In genomic region chr2:120731877-120732530, GRCm38 (mm10) we compare ENCODE assay signal across 8 mouse cellular contexts.
A peak's percentile ranks its signal among the peaks of the same experiment; 100 is the strongest.
DNase-seq lines count a peak whose midpoint lies in the region; ATAC-seq and TF ChIP-seq lines count a peak whose summit lies in the region.

No protein-coding gene starts in this region.

- 31% methylated on average over 7 of the region's 7 CpGs for WGBS in heart, embryonic 11.5 days (ENCODE audit: insufficient replicate concordance)
- WGBS in forebrain, embryonic 11.5 days: 34% methylated on average over 7 of the region's 7 CpGs
- 18% methylated on average over 7 of the region's 7 CpGs for WGBS in liver, embryonic 12.5 days (ENCODE audit: insufficient replicate concordance)

- peaks cover 6% of the 10 kb centered on the region for H3K36me3 ChIP-seq in heart, embryonic 11.5 days (ENCODE audit: control insufficient read depth, insufficient read depth, low read length)
- peaks cover 26% of the 10 kb centered on the region for H3K36me3 ChIP-seq in C2C12 (ENCODE audit: control insufficient read depth, insufficient read depth)
- no peaks in the 10 kb centered on the region; the same call in 1 of the 2 replicates for H3K36me3 ChIP-seq in forebrain, embryonic 11.5 days (ENCODE audit: control insufficient read depth, insufficient read depth, low read length)
- peaks cover 27% of the 10 kb centered on the region for H3K36me3 ChIP-seq in liver, embryonic 12.5 days

- no peaks in the 10 kb centered on the region for H3K27me3 ChIP-seq in heart, embryonic 11.5 days (ENCODE audit: control insufficient read depth, insufficient read depth, low read length)
- H3K27me3 ChIP-seq in C2C12 (ENCODE audit: control insufficient read depth, insufficient read depth, insufficient read length): no peaks in the 10 kb centered on the region
- no peaks in the 10 kb centered on the region for H3K27me3 ChIP-seq in forebrain, embryonic 11.5 days (ENCODE audit: control insufficient read depth, insufficient read depth, low read length)
- H3K27me3 ChIP-seq in liver, embryonic 12.5 days (replicated peaks): no peaks in the 10 kb centered on the region

- no peak for DNase-seq in heart, postnatal 4 days
- DNase-seq in forebrain, embryonic 11.5 days (ENCODE audit: low spot score): no peak
- DNase-seq in adrenal gland, postnatal 14 days: no peak
- no peak for DNase-seq in layer of hippocampus, adult 18-20 months (ENCODE audit: low spot score in 2 of 2)
- no peak for DNase-seq in testis, postnatal 10 days (ENCODE audit: low spot score)

- peak overlapping the region; percentile 100 for H3K4me2 ChIP-seq in heart, embryonic 11.5 days
- H3K4me2 ChIP-seq in forebrain, embryonic 11.5 days (ENCODE audit: low read depth, low read length, severe bottlenecking): peak overlapping the region; percentile 98; the same call in 1 of the 2 replicates
- peak overlapping the region; percentile 94 for H3K4me2 ChIP-seq in liver, embryonic 12.5 days

- no peak for TF ChIP-seq CTCF in C2C12 (IDR thresholded peaks at IDR 0.05; ENCODE audit: control insufficient read depth, insufficient read depth, insufficient read length)

- H3K4me3 ChIP-seq in heart, embryonic 11.5 days (ENCODE audit: low read depth, low read length): peak overlapping the region; percentile 82
- peak overlapping the region; percentile 78 for H3K4me3 ChIP-seq in C2C12 (ENCODE audit: insufficient read depth, poor library complexity, severe bottlenecking)
- peak overlapping the region; percentile 95 for H3K4me3 ChIP-seq in forebrain, embryonic 11.5 days (ENCODE audit: low read depth, low read length)
- H3K4me3 ChIP-seq in liver, embryonic 12.5 days: peak overlapping the region; percentile 87

- peak overlapping the region; percentile 61; the same call in 1 of the 2 replicates for H3K9ac ChIP-seq in heart, embryonic 11.5 days (ENCODE audit: low read depth, low read length)
- peak overlapping the region; percentile 91 for H3K9ac ChIP-seq in forebrain, embryonic 11.5 days (ENCODE audit: low read length)
- H3K9ac ChIP-seq in liver, embryonic 12.5 days: peak overlapping the region; percentile 100

- H3K79me2 ChIP-seq in C2C12 (ENCODE audit: control insufficient read depth, insufficient read depth): peaks cover 37% of the 10 kb centered on the region

- peak overlapping the region; percentile 50 for H3ac ChIP-seq in C2C12 (ENCODE audit: control insufficient read depth, insufficient read length, low read depth)

- ATAC-seq in heart, embryonic 11.5 days (replicated peaks; ENCODE audit: insufficient number of reproducible peaks, low FRiP score, low TSS enrichment): peak; percentile 36; the same call in 1 of the 2 replicates
- ATAC-seq in forebrain, embryonic 11.5 days (replicated peaks; ENCODE audit: low FRiP score): no peak; the same call in 1 of the 2 replicates
- ATAC-seq in liver, embryonic 12.5 days: no peak

- peak overlapping the region; percentile 94 for H3K27ac ChIP-seq in heart, embryonic 11.5 days (ENCODE audit: low read depth, low read length)
- H3K27ac ChIP-seq in forebrain, embryonic 11.5 days (ENCODE audit: low read depth, low read length): peak overlapping the region; percentile 84
- H3K27ac ChIP-seq in liver, embryonic 12.5 days: peak overlapping the region; percentile 96

- H3K79me3 ChIP-seq in C2C12 (ENCODE audit: low read depth): peaks cover 13% of the 10 kb centered on the region

- peaks cover 24% of the 10 kb centered on the region for H3K4me1 ChIP-seq in heart, embryonic 11.5 days (ENCODE audit: control insufficient read depth, insufficient read depth, low read length)
- H3K4me1 ChIP-seq in forebrain, embryonic 11.5 days (replicated peaks; ENCODE audit: control insufficient read depth, insufficient read depth, low read length): peaks cover 15% of the 10 kb centered on the region
- H3K4me1 ChIP-seq in liver, embryonic 12.5 days: peaks cover 40% of the 10 kb centered on the region

- no peaks in the 10 kb centered on the region for H3K9me3 ChIP-seq in heart, embryonic 11.5 days (replicated peaks; ENCODE audit: control insufficient read depth, low read length)
- no peaks in the 10 kb centered on the region for H3K9me3 ChIP-seq in forebrain, embryonic 11.5 days (ENCODE audit: control insufficient read depth, low read length)
- no peaks in the 10 kb centered on the region for H3K9me3 ChIP-seq in liver, embryonic 12.5 days (replicated peaks)

TF ChIP-seq in C2C12, 6 proteins besides CTCF, POLR2A, EP300 and RAD21:
- no peak for TF ChIP-seq MYOD1 (IDR thresholded peaks at IDR 0.05; ENCODE audit: control insufficient read depth, insufficient read length, low read depth)
- TF ChIP-seq USF1 (IDR thresholded peaks at IDR 0.05; ENCODE audit: low read depth): no peak
- TF ChIP-seq MAX (IDR thresholded peaks at IDR 0.05): no peak
- TF ChIP-seq CEBPB (IDR thresholded peaks at IDR 0.05; ENCODE audit: low read depth): no peak
- no peak for TF ChIP-seq FOSL1 (IDR thresholded peaks at IDR 0.05; ENCODE audit: insufficient read depth, low read length, poor library complexity, severe bottlenecking)
- no peak for TF ChIP-seq MYOG (IDR thresholded peaks at IDR 0.05; ENCODE audit: control insufficient read depth, extremely low read depth, insufficient read length)
TF ChIP-seq in C2C12: peak in this region for 0.
